Mouse (Mus musculus) B cell, adult 67 days (primary cell): Measurements from ENCODE around the gene Gm20890. TPM values are rescaled to one million over a fixed set of nuclear protein-coding genes. Genes with fewer than 3 reads are reported as not detected.

Experiments used
- total RNA-seq, 2 experiments: library from RNA; stranded (reverse); gene quantifications; 4 replicates each; pipeline ENCODE4 v1.2.4; 2023

The Gm20890 gene
- total RNA-seq = not detected

GRCm38 (mm10) chrY:26776699-26777098 lies at the start of gene Gm20890:
TSS of gene Gm20890 (minus strand) at chrY:26776799.

